Mouse (Mus musculus): Measurements from ENCODE around the gene Cnp.

- TF ChIP-seq CTCF (IDR thresholded peaks at IDR 0.05; ENCODE audit: borderline replicate concordance, insufficient read depth, low read depth, low read length) (no peak), POLR2A (IDR thresholded peaks at IDR 0.05; ENCODE audit: borderline replicate concordance, insufficient read depth, low read length) (no peak)
These were observed 26.6 kb upstream of the Cnp start for GRCm38 (mm10) chr11:100548141-100548540.

All from cerebellum, adult 2 months (tissue).